Mouse (Mus musculus): Measurements from ENCODE around the gene Rrp12. TPM values are rescaled to one million over a fixed set of nuclear protein-coding genes. Genes with fewer than 3 reads are reported as not detected.
"Not testable (repeated sequence)": the region's sequence is repeated elsewhere in the genome, so short reads cannot be mapped to it uniquely, and the experiment has no call there.

Gene Rrp12
- 1 to 10 TPM; 5.9 to 8.6 (median 7.5) TPM for polyA plus RNA-seq (2017; shearing (Covaris generic))

DNA sequence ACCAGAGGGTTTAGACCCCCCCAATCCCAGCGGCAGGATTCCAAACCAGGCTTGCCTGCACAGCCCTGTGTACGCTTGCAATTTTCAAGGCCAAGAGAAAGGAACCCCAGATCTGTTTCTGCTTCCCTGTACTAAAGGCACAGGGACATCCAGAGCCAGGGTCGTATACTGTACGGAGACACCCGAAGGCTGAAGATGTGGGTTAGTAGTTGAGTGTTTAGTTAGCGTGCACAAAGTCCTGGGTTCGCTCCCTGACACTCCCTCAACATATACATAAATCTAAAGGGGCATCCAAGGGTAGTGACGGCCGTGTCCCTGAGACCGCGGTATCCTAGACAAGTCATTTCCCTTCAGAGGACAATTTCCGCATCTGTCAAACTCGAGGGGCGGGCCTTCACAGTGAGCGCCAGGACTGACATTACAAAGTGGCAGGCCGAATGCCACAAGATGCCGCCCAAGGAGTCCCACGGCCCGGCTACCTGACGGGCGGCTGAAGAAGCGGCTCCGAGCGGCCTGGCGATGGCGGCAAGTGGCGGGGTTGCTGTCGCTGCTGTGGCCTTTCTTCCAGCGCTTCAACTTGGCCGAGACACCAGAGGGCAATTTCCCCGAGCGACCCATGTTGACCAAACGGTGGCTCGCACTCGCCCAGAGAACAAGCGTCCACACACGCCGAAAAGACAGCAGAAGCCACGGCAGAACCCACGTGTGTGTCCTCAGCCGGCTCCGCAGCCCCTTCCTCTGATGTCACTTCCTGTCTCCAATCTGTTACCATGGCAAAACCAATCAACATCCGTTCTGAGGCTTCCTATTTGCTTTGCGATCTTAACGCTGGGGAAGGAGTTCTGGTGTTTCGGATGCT is at the start of gene Rrp12:
Gene Rrp12, minus strand, starts transcription at position 714 of the 859 bp plus-strand sequence.
- peak; percentile 98 for ATAC-seq

DNA sequence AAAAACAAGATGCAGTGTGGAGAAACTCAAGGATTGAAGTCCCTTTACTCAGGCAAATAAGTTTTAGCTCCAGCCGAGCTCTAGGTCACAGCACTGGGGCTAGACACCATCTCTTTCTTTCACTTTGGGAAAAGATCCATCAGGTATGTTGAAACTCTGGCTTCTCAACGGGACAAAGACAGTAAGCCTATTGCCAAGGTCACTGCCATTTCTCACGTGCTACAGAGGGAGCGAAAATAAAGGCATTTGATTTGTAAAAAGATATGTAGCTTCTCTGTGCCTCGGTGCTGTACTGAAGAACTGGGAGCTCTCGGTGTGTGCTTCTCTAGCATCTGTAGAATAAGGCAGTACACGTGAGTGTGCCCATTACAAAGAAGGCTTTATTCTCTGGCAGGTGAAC is 47.9 kb upstream of the Rrp12 start:
- no peak for ATAC-seq

DNA sequence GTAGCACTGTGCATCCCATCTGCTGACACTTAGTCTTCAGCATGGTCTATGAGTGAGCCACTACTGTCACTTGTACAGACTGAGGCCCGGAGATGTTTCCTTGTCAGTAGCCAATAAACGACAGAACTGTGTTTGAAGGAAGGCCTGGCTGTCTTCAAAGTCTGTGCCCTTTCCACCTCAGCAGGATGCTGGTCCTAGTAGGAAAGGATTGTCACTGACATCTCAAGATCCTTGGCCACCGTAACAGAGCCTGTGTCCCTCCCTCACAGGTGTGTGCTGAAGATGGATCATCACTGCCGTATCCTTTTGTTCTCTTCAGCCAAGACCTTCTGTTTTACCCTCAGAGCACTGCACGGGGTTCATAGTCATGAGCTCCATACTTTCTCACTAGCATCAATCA is 42.6 kb upstream of the Rrp12 start:
- no peak for ATAC-seq

DNA sequence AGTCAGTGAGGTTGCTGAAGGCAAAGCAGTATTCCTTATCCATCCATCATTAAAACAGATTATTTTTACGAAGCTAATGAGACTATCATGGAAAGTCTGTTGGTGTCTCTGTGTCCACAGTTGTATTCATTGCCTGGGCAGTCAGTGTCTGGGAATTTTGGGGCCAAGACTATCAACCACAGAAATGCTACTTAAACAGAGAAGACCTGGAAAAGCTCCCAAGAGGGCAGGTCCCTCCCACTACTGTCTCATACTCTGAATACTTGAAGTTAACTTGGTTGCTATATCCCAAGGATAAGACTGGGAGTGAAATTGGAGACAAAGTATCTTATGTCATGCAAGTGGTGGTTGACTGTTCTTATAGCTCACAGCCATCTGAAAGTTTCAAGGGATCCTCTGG is 39.9 kb upstream of the Rrp12 start:
- no peak for ATAC-seq

DNA sequence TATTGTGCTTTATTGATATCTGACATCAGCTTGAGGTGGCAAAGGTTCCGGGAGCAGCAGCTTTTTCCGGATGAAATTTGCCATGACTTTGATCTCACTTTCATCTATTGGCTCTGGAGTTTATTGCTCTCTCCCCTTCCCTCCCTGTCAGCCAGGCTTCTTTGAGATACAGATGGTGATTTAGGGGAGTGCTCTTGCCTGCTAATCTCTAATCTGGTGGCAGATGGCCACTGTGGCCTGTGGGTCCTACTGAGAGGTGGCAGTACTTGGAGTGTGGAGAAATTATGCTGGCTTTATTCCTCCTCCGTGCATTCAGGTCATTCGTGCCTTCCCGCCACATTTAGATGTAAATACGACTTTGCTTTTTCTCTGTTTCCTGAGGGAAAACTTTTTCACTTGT is 38.2 kb upstream of the Rrp12 start:
- no peak for ATAC-seq

DNA sequence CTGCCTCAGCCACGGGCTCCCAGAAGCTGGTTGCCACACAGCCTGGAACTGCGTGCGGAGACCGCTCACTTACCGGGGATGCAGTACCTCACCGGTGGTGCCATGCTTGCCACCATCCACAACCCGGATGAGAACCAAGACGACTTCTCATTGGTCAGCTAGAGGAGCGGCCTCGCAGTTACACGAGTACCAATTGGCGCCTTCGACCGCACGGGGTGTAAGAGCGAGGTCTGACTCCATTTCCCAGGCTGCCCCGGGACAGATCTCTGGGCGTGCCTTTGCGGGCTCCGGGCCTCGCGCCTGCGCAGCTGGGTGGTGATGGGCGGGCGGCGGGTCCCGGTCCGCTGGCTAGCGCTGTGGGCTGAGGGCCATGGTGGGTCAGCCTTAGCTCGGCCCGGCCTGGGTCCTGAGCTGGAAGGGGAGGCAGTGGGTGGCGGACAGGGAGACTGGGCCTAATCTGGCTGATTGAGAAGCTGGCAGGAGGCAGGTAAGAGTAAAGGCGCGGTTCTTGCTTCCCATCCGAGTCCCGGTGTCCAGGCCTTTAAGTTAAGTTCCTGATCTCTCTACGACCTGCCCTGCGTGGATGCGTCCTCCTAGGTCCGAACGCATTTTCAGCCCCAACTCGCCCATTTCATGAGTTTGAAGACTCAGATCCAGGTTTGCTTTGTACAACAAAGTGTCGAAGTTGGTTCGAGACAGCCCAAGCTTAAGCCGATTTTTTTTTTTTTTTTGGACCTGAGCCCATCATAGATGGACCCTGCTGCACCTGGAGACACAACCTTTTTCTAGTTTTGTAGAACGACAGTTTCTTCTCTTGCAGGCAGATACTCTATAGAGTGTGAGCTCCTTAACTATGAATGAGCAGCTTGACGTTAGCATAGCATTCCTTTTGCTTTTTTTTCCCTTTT is 37.5 kb upstream of the Rrp12 start, which contains the start of the genes Exosc1 and Zdhhc16:
Gene Exosc1, minus strand, starts transcription at position 245 of the 908 bp plus-strand sequence.
Gene Zdhhc16, plus strand, starts transcription at position 302 of the 908 bp plus-strand sequence.
- ATAC-seq: peak; percentile 99

DNA sequence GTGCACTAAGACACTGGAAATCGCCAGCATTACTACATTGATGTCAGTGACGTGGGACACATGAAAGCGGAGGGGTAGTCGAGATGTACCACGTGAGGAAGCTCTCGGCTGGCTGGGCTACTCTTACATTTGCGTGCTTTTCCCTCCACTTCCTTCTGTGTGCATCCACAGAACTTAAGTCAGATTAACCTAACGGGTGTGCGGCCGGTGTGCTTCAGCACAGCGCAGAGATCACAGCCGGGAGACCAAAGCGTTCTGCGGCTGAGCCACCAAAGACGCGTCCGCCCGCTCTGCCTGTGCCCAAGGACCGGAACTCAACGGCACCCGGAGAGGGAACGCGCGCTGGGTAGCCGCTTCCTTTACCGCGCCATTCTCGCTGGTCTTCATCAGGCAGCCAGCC is 36.7 kb upstream of the Rrp12 start:
- ATAC-seq: peak; percentile 31

DNA sequence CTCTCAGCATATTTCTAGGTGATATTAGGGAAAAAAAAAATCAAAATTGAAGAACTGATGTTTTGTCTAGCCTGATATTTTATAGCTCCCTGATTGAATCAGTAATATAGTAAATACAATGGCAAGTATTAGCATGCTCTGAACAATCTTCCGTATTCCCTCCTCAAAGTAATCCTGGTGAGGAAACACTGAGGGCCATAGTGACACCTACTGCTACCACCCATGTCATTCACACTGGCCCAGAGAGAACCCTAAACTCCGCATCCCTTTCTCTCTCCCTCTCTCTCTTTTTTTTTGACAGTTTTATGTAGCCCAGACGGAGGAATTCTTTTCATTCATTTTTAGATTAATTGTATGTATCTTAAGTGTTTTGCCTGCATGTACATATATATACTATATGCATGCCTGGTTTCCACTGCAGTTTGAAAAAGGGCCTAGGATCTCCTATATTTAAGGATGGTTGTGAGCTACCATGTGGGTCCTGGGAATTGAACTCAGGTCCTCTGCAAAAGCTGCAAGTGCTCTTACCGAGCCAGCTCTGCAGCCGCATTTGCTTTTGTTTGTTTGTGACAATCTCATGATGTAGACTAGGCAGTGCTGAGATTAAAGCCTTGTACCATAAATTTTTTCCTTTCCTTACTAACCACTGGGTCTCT is 24.6 kb upstream of the Rrp12 start:
- no peak for ATAC-seq

DNA sequence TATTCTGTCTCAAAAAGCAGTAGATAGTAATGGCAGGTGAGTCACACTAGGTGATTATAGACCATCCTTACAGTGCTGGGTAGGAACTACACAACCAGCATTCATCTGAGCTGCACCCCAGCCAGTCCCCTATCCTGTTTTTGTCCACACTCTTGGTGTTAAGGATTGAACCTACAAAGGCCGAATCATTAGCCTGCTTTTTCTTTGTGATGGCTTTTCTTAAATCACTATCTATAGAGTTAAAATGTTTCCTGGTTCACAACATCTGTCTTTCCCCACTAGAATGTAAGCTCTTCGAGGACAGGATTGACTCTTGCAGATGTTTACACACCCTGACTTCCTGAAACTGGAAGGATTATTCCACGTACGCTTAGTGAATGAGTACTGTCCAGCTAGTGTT is 23.5 kb upstream of the Rrp12 start:
- ATAC-seq: no peak

DNA sequence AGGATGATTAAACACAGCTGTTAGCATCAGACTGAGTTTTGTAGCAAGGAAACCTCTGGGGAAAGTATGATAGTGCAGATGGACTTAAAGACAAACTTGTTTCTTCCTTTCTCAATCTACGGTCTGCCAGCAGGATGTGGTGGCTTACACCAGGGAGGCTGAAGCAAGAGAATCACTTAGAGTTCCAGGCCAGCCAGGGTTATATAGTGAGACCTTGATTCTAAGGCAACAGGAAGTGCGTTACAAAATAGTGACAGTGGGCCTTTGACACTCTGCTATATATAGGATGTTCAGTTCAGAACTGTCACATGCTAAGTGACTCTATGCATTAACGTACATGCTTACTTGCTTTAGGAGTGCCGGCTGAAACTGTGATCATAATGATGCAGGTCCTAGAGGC is 20.9 kb upstream of the Rrp12 start:
- ATAC-seq: peak; percentile 20

DNA sequence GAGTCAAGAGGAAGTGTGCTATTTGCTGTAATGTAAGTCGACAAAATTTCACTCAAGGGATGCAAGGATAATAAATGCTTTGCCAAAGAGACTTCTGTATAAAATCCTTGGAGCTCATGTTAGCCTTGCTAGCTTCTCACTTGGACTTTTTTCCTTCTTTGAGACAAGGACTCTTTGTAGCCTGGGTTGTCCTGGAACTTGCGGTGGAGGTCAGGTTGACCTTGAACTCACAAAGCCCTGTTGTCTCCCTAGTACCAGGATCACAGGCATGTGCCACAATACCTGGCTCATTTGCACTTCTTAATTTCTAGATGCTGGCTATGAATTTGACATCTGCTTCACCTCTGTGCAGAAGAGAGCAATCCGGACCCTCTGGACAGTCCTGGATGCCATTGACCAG is 19.3 kb upstream of the Rrp12 start:
- ATAC-seq: no peak

DNA sequence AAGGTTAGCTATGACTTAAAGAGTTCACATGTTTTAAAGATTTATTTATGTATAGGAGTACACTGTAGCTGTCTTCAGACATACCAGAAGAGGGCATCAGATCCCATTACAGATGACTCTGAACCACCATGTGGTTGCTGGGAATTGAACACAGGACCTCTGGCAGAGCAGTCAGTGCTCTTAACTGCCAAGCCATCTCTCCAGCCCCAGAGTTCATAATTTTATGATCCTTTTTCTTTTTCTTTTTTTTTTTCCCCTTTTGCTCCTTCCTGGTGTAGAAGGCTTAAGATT is 18.6 kb upstream of the Rrp12 start:
- not testable (repeated sequence) for ATAC-seq

DNA sequence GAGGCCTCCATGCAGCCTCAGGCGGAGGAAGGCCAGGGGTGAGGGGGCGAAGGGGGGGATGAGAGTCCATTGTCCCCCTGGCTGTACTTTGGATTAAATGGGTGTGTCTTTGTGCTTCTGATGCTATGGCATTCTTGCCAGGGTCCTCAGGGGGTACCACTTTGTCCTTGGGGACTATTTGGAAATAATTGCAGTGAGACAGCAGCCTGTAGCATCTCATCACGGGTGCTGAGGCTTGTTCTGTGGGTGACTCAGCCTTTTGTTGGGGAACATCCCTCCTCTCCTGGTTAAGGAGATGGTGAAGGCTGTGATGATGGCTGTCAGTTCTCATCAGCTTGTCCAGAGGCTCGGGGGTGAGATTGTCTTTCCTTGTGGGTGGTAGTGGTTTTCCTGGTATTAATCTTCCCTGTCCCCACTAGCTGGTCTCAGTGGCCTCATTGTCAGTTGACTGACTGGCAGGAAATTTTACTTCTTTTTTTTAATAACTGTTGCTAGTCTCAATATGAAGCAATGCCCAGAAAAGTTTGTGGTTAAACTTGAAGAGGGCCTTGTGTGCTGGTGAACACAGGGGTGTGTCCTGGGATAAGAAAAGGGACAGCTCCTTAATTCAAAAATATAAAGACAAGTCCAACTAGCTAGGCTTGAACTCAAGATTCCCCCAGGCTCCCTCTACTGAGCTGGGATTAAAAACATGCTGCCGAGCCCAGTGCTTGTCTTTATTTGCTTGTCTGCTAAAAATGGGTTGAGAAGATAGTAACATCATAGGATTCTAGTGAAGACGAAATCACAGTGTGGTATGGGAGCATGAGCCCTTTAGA is 18.0 kb upstream of the Rrp12 start:
- ATAC-seq: no peak

DNA sequence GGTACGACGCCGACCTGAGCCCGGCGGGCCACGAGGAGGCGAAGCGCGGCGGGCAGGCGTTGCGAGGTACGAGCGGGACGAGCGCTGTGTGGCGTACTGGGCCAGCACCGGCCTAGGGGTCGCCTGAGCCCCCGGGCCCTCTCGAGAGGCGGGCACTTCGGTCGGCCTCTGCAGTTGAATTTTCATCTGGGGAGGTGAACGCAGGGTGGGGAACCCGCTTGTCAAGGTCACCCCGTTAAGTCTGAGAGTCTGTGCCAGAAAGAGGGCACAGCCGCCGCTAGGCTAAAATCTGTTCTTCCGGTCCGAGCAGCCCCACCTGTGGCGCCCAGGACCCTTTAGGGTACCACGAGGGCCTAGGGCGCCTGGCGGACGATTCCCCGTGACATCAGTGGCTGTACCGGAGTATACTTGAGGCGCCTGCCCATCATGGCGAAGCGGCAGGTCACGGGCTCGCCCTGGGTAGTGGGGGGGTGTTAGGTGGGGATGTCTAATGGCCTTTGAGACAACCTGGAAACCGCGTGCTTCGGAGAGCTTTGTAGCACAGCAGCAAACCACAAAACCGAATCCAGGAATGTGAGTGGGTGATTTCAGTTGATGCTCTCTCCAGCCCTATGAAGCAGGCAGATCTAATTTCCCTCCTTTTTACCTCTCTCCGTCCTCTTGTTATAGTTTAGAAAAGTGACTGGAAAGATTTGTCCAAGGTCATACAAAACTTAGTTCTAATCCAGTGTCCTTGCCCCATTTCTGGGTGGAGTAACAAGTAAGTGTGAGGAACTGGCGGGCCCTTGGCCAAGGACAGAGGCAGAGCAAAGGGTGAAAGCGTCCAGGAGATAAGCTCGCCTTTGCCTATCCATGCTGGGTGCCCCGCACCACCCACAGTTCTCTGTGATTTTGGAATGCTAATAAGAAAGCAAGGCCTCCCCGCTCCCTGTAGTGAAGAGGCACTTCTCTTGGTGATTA is 16.4 kb upstream of the Rrp12 start:
- no peak for ATAC-seq

DNA sequence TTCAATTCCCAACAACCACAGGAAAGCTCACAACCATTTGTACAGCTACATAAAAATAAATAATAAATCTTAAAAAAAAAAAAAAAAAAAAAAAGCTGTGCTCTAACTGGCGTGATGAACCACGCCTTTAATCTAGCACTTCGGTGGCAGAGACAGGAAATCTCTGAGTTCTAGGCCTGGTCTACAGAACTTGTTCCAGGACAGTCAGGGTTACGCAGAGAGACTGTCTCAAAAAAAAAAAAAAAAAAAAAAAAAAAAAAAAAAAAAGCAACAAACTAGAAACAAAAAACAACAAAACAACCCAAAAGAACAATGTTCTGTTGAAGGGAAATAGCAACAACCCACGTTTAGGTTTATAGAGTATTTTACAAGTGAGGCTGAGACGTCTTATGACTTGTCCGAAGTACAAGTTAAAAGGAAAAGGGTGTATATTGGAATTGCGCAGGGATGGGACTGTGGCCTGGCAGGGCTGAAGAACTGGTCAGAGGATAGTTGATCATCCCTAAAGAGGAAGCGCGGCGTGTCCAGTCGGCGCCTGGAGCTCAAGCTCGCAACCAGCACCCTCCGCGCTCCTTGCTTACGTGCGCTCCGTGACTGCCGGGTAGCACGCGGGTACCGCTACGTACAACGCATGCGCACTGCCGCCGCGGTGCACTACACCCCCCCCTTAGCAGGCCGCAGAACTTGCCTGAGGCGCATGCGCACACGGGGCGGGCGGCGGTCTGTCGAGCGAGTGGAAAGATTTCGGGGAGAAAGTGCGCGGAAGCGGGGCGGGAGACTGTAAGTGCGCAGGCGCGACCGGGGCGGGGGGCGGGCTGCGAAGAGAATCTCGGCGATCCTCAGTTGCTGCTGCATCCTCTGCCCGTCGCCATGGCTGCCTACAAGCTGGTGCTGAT is 15.5 kb upstream of the Rrp12 start, which contains the start of gene Pgam1:
Gene Pgam1, plus strand, starts transcription at position 746 of the 896 bp plus-strand sequence.
- ATAC-seq: peak; percentile 84

DNA sequence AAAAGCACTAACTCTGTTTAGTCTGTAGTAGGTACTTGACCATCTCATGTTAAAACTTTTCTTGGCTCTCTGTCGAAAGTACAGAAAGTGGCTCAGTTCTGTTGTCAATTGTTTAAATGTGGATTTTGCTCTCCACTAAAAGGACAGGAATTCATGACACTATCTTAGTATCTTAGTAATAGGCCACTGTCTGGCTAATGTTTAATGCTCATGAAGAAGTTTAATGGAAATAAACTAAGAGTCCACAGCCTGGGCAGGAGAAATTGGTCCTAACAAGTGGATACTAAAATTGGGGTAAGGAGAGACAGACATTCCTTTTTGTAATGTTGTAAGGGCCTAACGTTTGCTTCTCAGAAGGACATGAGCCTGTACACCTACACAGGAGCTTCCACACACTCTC is 14.4 kb upstream of the Rrp12 start:
- ATAC-seq: no peak

DNA sequence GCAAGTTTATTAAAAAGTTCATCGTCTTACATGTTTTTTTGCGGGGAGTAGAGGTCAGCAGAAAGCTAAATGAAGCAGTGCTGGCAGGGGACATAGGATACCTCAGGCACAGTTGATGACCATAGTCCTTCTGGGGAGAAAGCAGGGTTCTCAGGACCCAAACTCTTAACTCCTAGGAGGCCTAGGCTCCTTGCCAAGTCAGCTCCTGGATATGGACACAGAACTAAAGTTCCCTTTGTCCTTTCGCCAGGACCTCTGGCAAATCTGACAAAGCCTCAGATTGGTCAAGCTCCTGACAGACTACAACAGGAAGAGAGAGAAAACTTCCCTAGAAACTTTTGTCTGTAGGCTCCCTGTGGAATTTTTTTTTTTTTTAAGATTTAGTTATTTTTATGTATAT is 12.8 kb upstream of the Rrp12 start:
- ATAC-seq: no peak

DNA sequence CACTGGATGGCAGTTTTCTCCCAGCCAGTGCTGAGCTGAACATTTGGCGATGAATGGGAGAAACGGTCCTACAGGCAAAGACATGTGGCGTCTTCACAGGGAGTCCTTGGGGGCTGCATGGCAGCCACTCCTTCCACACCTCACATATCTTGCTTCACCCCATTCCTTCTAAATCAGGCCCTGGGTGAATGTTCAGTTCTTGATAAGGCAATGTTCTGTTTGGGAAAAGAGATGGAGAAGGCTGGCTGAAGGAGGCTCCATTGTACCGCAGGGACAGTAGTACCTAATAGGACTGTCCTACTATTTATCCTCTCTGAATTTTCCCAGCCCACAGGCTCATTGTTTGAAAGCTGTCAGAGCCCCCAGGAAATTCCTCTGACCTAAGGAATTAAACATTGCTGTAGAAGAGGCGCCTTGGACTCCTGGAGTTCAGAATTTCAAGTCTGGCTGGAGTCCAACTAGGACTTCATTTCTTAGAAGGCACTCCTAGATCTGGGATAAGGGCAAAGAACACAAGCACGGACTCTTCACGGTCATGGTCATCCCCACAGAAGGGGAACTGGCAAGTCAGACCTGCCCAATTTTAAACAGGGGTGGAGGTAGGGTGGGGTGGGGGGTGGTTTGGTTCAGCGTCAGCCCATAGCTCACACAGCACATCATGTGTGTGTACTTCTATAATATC is 11.2 kb upstream of the Rrp12 start:
- no peak for ATAC-seq

Data from inflammation-experienced regulatory T-cells, adult 6 months (primary cell).